Mouse (Mus musculus): ENCODE results near the gene Csrp1. TPM values are rescaled to one million over a fixed set of nuclear protein-coding genes. Genes with fewer than 3 reads are reported as not detected.

The Csrp1 gene
- polyA plus RNA-seq, 1 experiment from 2014 or later = 16.0 TPM

DNA sequence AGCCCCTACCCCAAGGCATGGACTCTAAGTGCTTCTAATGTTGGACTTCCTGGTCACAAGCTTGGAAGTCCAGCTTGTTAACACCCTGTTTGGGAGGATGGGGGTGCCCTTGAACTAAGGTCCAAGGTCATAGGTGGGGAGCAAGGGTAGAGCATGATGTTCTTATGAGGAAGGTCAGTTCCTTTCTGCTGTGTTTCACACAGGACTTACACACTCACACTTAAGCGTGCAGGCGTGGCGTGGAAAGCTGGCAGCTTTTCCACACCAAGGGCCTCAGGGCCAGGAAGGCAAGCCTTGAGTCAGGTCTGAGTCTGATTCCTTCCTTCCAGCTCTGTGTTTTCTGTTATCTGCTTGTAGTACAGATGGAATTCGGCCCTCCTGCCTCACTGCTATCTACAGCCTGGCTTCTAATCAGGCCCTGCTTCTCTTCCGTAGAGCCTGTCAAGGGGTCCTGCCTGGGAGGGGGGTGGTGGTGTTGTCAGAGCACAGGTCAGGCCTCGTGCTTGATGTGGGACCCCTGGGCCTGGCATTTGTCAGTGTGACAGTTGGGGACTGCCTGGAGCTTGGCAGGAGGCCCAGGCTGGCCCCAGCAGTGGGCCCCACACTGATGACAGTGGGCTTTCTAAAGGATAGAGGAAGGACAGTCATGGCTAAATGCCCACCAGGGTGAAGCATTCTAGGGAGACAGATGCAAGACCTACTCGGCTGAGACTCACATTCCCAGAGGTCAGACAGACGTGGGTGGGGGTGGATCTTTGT is 80.5 kb downstream of the Csrp1 start:
- H3K36me3 ChIP-seq = no peaks in the 10 kb centered on the region
- no peaks in the 10 kb centered on the region for H3K9me3 ChIP-seq
- ATAC-seq = peak; percentile 62
- H3K4me2 ChIP-seq (replicated peaks) = no peak overlapping the region
- 53% methylated on average over 8 of the region's 8 CpGs for WGBS
- peaks cover 4% of the 10 kb centered on the region; the same call in 1 of the 2 replicates for H3K27me3 ChIP-seq
- H3K4me3 ChIP-seq (replicated peaks) = no peak overlapping the region
- H3K27ac ChIP-seq = no peak overlapping the region
- no peak overlapping the region for H3K9ac ChIP-seq (replicated peaks)
- peaks cover 9% of the 10 kb centered on the region for H3K4me1 ChIP-seq (replicated peaks)

Other genes with a start within 250 kb of the Csrp1 start
- 38.0 and 38.1 TPM in 2 replicates for gene Nav1, start 112.8 kb upstream of the Csrp1 start, polyA plus RNA-seq (2015; fragmentation: Nextera tagmentation; extraction: Ambion mirVana)
- 12.5 and 14.8 TPM in 2 replicates for gene Phlda3, start 46.1 kb downstream of the Csrp1 start, polyA plus RNA-seq (2015; fragmentation: Nextera tagmentation; extraction: Ambion mirVana)
- 0.20 and 0.34 TPM in 2 replicates for gene Tnni1, start 59.4 kb downstream of the Csrp1 start, polyA plus RNA-seq (2015; fragmentation: Nextera tagmentation; extraction: Ambion mirVana)
- 0.36 and 0.37 TPM in 2 replicates for gene Lad1, start 98.5 kb downstream of the Csrp1 start, polyA plus RNA-seq (2015; fragmentation: Nextera tagmentation; extraction: Ambion mirVana)
- gene Tnnt2, start 116.3 kb downstream of the Csrp1 start, polyA plus RNA-seq (2015; fragmentation: Nextera tagmentation; extraction: Ambion mirVana) = 0.26 and 0.55 TPM in 2 replicates
- gene Pkp1, start 199.1 kb downstream of the Csrp1 start, polyA plus RNA-seq (2015; fragmentation: Nextera tagmentation; extraction: Ambion mirVana) = not detected in 2 replicates